Comparison of ENCODE assay signal across 9 mouse cellular contexts in the genomic region with DNA sequence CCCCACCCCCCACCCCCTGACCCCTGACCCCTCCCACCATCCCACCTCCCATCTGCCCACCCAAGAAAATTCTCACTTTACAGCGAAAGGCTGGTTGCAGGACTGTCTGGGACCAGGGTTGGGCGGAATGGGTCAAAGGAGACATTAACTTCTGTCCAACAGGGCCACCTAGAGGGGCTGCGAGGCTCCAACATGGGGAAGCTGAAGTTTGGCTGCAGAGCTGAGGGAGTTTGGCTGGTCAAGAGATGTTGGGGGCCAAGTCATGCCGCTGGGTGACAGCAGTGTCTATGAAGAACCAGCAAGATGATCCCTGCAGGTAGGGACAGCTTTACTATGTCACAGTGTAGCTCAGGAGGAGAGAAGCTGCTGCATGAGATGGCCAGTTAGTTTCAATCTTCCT. TPM values are rescaled to one million over a fixed set of nuclear protein-coding genes. Genes with fewer than 3 reads are reported as not detected.
DNase-seq lines count a peak whose midpoint lies in the region; ATAC-seq and TF ChIP-seq lines count a peak whose summit lies in the region.
"Had no signal": no experiment of that assay in that cellular context is flagged by ENCODE, and none has a peak within 500 bp of the region (broad histone marks: within the 10 kb centered on the region; RNA-seq: fewer than 3 reads in every experiment).

No protein-coding gene starts in this region.

- DNase-seq in adrenal gland, postnatal 14 days = peak; percentile 57
- DNase-seq in gastrocnemius, adult 18-20 months (ENCODE audit: low spot score) = peak; percentile 24
- peak; percentile 61 for DNase-seq in lung, embryonic 14.5 days
- DNase-seq in left cerebral cortex, adult 11 months (ENCODE audit: low spot score) = no peak
- no peak for DNase-seq in midbrain, embryonic 14.5 days

- WGBS in intestine, postnatal 0 days = 40% methylated on average over 4 of the region's 4 CpGs
- WGBS in intestine, embryonic 15.5 days = 41% methylated on average over 4 of the region's 4 CpGs
- WGBS in lung, embryonic 14.5 days = 45% methylated on average over 4 of the region's 4 CpGs
- WGBS in midbrain, embryonic 14.5 days = 42% methylated on average over 4 of the region's 4 CpGs

- no peak for ATAC-seq in intestine, postnatal 0 days
- ATAC-seq in intestine, embryonic 15.5 days = no peak
- no peak for ATAC-seq in lung, embryonic 14.5 days (ENCODE audit: insufficient read depth)
- no peak for ATAC-seq in midbrain, embryonic 14.5 days (ENCODE audit: low FRiP score, low TSS enrichment)

- no peaks in the 10 kb centered on the region for H3K9me3 ChIP-seq in intestine, postnatal 0 days (ENCODE audit: control insufficient read depth)
- H3K9me3 ChIP-seq in intestine, embryonic 15.5 days = no peaks in the 10 kb centered on the region
- no peaks in the 10 kb centered on the region for H3K9me3 ChIP-seq in lung, embryonic 14.5 days (ENCODE audit: low read depth, low read length)
- no peaks in the 10 kb centered on the region for H3K9me3 ChIP-seq in midbrain, embryonic 14.5 days (ENCODE audit: control insufficient read depth, low read length)
- H3K9me3 ChIP-seq: midbrain, embryonic 12.5 days had no signal

- no peaks in the 10 kb centered on the region for H3K79me3 ChIP-seq in C2C12 (ENCODE audit: low read depth)

- no peak overlapping the region for H3K4me2 ChIP-seq in intestine, postnatal 0 days (replicated peaks; ENCODE audit: low read depth)
- H3K4me2 ChIP-seq in intestine, embryonic 15.5 days (replicated peaks) = no peak overlapping the region
- no peak overlapping the region for H3K4me2 ChIP-seq in lung, embryonic 14.5 days
- H3K4me2 ChIP-seq in midbrain, embryonic 14.5 days (ENCODE audit: low read length) = no peak overlapping the region
- H3K4me2 ChIP-seq: midbrain, embryonic 12.5 days had no signal

- H3K79me2 ChIP-seq in C2C12 (ENCODE audit: control insufficient read depth, insufficient read depth) = no peaks in the 10 kb centered on the region

- no peaks in the 10 kb centered on the region for H3K4me1 ChIP-seq in intestine, postnatal 0 days (replicated peaks; ENCODE audit: control insufficient read depth, insufficient read depth, low read length)
- H3K4me1 ChIP-seq in intestine, embryonic 15.5 days (replicated peaks) = no peaks in the 10 kb centered on the region
- H3K4me1 ChIP-seq in lung, embryonic 14.5 days (ENCODE audit: insufficient read depth) = no peaks in the 10 kb centered on the region
- no peaks in the 10 kb centered on the region for H3K4me1 ChIP-seq in midbrain, embryonic 14.5 days (ENCODE audit: control insufficient read depth, insufficient read depth, low read length)

- no peak overlapping the region for H3ac ChIP-seq in C2C12 (ENCODE audit: control insufficient read depth, insufficient read length, low read depth)

- H3K27me3 ChIP-seq in intestine, postnatal 0 days (replicated peaks; ENCODE audit: control insufficient read depth, insufficient read depth, low read length) = no peaks in the 10 kb centered on the region
- no peaks in the 10 kb centered on the region for H3K27me3 ChIP-seq in intestine, embryonic 15.5 days (replicated peaks)
- peaks cover 11% of the 10 kb centered on the region for H3K27me3 ChIP-seq in C2C12 (ENCODE audit: control insufficient read depth, insufficient read depth, insufficient read length)
- H3K27me3 ChIP-seq in lung, embryonic 14.5 days (ENCODE audit: insufficient read depth, low read length) = no peaks in the 10 kb centered on the region
- no peaks in the 10 kb centered on the region; the same call in 1 of the 2 replicates for H3K27me3 ChIP-seq in midbrain, embryonic 14.5 days (ENCODE audit: control insufficient read depth, insufficient read depth, low read length)

- H3K9ac ChIP-seq in intestine, postnatal 0 days (ENCODE audit: low read depth, low read length) = no peak overlapping the region
- H3K9ac ChIP-seq in intestine, embryonic 15.5 days = no peak overlapping the region
- no peak overlapping the region for H3K9ac ChIP-seq in lung, embryonic 14.5 days
- H3K9ac ChIP-seq in midbrain, embryonic 14.5 days (replicated peaks; ENCODE audit: low read length) = no peak overlapping the region
- H3K9ac ChIP-seq: midbrain, embryonic 12.5 days had no signal

- no peak overlapping the region for H3K27ac ChIP-seq in intestine, postnatal 0 days (ENCODE audit: low read depth, low read length)
- H3K27ac ChIP-seq in intestine, embryonic 15.5 days = no peak overlapping the region
- H3K27ac ChIP-seq in lung, embryonic 14.5 days (ENCODE audit: low read depth) = no peak overlapping the region
- no peak overlapping the region for H3K27ac ChIP-seq in midbrain, embryonic 14.5 days (replicated peaks; ENCODE audit: low read depth, low read length)
- H3K27ac ChIP-seq: midbrain, embryonic 12.5 days had no signal

- H3K36me3 ChIP-seq in intestine, postnatal 0 days (ENCODE audit: control insufficient read depth, insufficient read depth) = no peaks in the 10 kb centered on the region
- H3K36me3 ChIP-seq in intestine, embryonic 15.5 days = no peaks in the 10 kb centered on the region
- no peaks in the 10 kb centered on the region for H3K36me3 ChIP-seq in C2C12 (ENCODE audit: control insufficient read depth, insufficient read depth)
- H3K36me3 ChIP-seq in lung, embryonic 14.5 days (ENCODE audit: insufficient read depth) = no peaks in the 10 kb centered on the region
- H3K36me3 ChIP-seq in midbrain, embryonic 14.5 days (ENCODE audit: control insufficient read depth, insufficient read depth, low read length) = no peaks in the 10 kb centered on the region
- H3K36me3 ChIP-seq: midbrain, embryonic 12.5 days had no signal

- no peak overlapping the region for H3K4me3 ChIP-seq in intestine, postnatal 0 days (ENCODE audit: low read depth, low read length)
- H3K4me3 ChIP-seq in intestine, embryonic 15.5 days (replicated peaks) = no peak overlapping the region
- no peak overlapping the region for H3K4me3 ChIP-seq in C2C12 (ENCODE audit: insufficient read depth, poor library complexity, severe bottlenecking)
- no peak overlapping the region for H3K4me3 ChIP-seq in lung, embryonic 14.5 days (ENCODE audit: low read depth, low read length)
- no peak overlapping the region for H3K4me3 ChIP-seq in midbrain, embryonic 14.5 days (replicated peaks; ENCODE audit: low read depth, low read length)
- H3K4me3 ChIP-seq: midbrain, embryonic 12.5 days had no signal

- TF ChIP-seq CTCF in intestine, postnatal 0 days (IDR thresholded peaks at IDR 0.05; ENCODE audit: low read depth) = peak; percentile 70
- TF ChIP-seq CTCF in C2C12 (IDR thresholded peaks at IDR 0.05; ENCODE audit: control insufficient read depth, insufficient read depth, insufficient read length) = peak; percentile 36
- peak; percentile 57 for TF ChIP-seq CTCF in lung, embryonic 14.5 days (IDR thresholded peaks at IDR 0.05; ENCODE audit: low read depth)

TF ChIP-seq in C2C12, 6 proteins besides CTCF, POLR2A, EP300 and RAD21:
- no peak for TF ChIP-seq CEBPB (IDR thresholded peaks at IDR 0.05; ENCODE audit: low read depth)
- TF ChIP-seq FOSL1 (IDR thresholded peaks at IDR 0.05; ENCODE audit: insufficient read depth, low read length, poor library complexity, severe bottlenecking) = no peak
- TF ChIP-seq USF1 (IDR thresholded peaks at IDR 0.05; ENCODE audit: low read depth) = no peak
- no peak for TF ChIP-seq MAX (IDR thresholded peaks at IDR 0.05)
- no peak for TF ChIP-seq MYOG (IDR thresholded peaks at IDR 0.05; ENCODE audit: control insufficient read depth, extremely low read depth, insufficient read length)
- no peak for TF ChIP-seq MYOD1 (IDR thresholded peaks at IDR 0.05; ENCODE audit: control insufficient read depth, insufficient read length, low read depth)

RNA-seq across cellular contexts. Expression of a gene that starts 32.9 kb away (rescaled TPM):
- 18.1 and 22.6 TPM in 2 replicates for polyA plus RNA-seq in intestine, postnatal 0 days (2015; fragmentation: Nextera tagmentation; extraction: Ambion mirVana)
- polyA plus RNA-seq in intestine, embryonic 15.5 days (2015; fragmentation: Nextera tagmentation; extraction: Ambion mirVana) = 11.8 and 12.3 TPM in 2 replicates
- 1.3 TPM for polyA plus RNA-seq in C2C12 (2012; fragmentation: generic; extraction: Trizol)
- 9.0 and 10.9 TPM in 2 replicates for total RNA-seq in adrenal gland, postnatal 14 days (2021)
- 10 to 100 TPM; 18.3 to 19.2 TPM for total RNA-seq in gastrocnemius, adult 18-20 months (2021)
- polyA plus RNA-seq in lung, embryonic 14.5 days (2014; fragmentation: Nextera tagmentation; extraction: Ambion mirVana) = 6.2 and 6.9 TPM in 2 replicates
- 9.6 and 11.0 TPM in 2 replicates for polyA plus RNA-seq in midbrain, embryonic 14.5 days (2014; fragmentation: Nextera tagmentation; extraction: Ambion mirVana)

Comparison
In these comparisons a context has a peak if more than half of its experiments do, and no peak if none do; other contexts are left out.
1. DNase-seq: peak in adrenal gland, postnatal 14 days (single experiment), gastrocnemius, adult 18-20 months (single experiment) and lung, embryonic 14.5 days (single experiment); none in left cerebral cortex, adult 11 months (single experiment) and midbrain, embryonic 14.5 days (single experiment).
2. Peak in every context shown above with its lines, with median percentiles within 50 percentile points of each other: CTCF ChIP-seq.